8 mouse cellular contexts compared by ENCODE assay signal in genomic region chr2:26646643-26647293, GRCm38 (mm10). TPM values are rescaled to one million over a fixed set of nuclear protein-coding genes. Genes with fewer than 3 reads are reported as not detected.
A peak's percentile ranks its signal among the peaks of the same experiment; 100 is the strongest.
DNase-seq lines count a peak whose midpoint lies in the region; ATAC-seq and TF ChIP-seq lines count a peak whose summit lies in the region.

No protein-coding gene starts in this region.

- in situ Hi-C loops in CH12.LX (cut with MboI; ENCODE audit: low pct_ligation_motif_present, low pct_unique_long_range_greater_than_20kb, low sequenced_read_pairs) = no loop called here

- no peak for TF ChIP-seq EP300 in CH12.LX (IDR thresholded peaks at IDR 0.05; ENCODE audit: low read length)

- dilution Hi-C loops in CH12.LX (cut with MboI; ENCODE audit: extremely low pct_ligation_motif_present, extremely low pct_unique_long_range_greater_than_20kb, low sequenced_read_pairs) = no loop called here

- no peak for TF ChIP-seq POLR2A in CH12.LX (IDR thresholded peaks at IDR 0.05; ENCODE audit: low read depth, low read length)
- TF ChIP-seq POLR2A in testis, adult 2 months (IDR thresholded peaks at IDR 0.05; ENCODE audit: control insufficient read depth, low read depth, low read length) = no peak

- H3K9me3 ChIP-seq in CH12.LX (replicated peaks; ENCODE audit: low read length) = no peaks in the 10 kb centered on the region
- H3K9me3 ChIP-seq in heart, embryonic 14.5 days (ENCODE audit: control insufficient read depth, low read length) = no peaks in the 10 kb centered on the region
- H3K9me3 ChIP-seq in kidney, postnatal 0 days (replicated peaks; ENCODE audit: low read length) = no peaks in the 10 kb centered on the region
- H3K9me3 ChIP-seq in liver, embryonic 15.5 days (replicated peaks) = no peaks in the 10 kb centered on the region
- H3K9me3 ChIP-seq in neural tube, embryonic 12.5 days = no peaks in the 10 kb centered on the region

- H3K4me3 ChIP-seq in CH12.LX (replicated peaks in 1 of 3; ENCODE audit: low read depth in 2 of 3, low read length in 2 of 3, poor library complexity in 1 of 3) = no peak overlapping the region
- H3K4me3 ChIP-seq in heart, embryonic 14.5 days (ENCODE audit: control insufficient read depth in 1 of 2, insufficient read depth in 1 of 2, low read depth in 1 of 2, low read length in 2 of 2) = no peak overlapping the region
- no peak overlapping the region for H3K4me3 ChIP-seq in kidney, postnatal 0 days (replicated peaks; ENCODE audit: low read depth, low read length)
- H3K4me3 ChIP-seq in liver, embryonic 15.5 days (replicated peaks) = no peak overlapping the region
- H3K4me3 ChIP-seq in neural tube, embryonic 12.5 days = no peak overlapping the region
- no peak overlapping the region for H3K4me3 ChIP-seq in testis, adult 2 months (ENCODE audit: control insufficient read depth, low read depth, low read length)

- no peak overlapping the region for H3K27ac ChIP-seq in CH12.LX (ENCODE audit: insufficient read depth, low read depth)
- no peak overlapping the region for H3K27ac ChIP-seq in heart, embryonic 14.5 days (replicated peaks in 1 of 2; ENCODE audit: control insufficient read depth in 1 of 2, insufficient read depth in 1 of 2, low read depth in 2 of 2, low read length in 2 of 2)
- H3K27ac ChIP-seq in kidney, postnatal 0 days = no peak overlapping the region
- H3K27ac ChIP-seq in liver, embryonic 15.5 days (replicated peaks) = no peak overlapping the region
- no peak overlapping the region for H3K27ac ChIP-seq in neural tube, embryonic 12.5 days
- H3K27ac ChIP-seq in testis, adult 2 months (ENCODE audit: control insufficient read depth, insufficient read depth, low read depth, low read length) = no peak overlapping the region

- peaks cover 0 to 8% of the 10 kb centered on the region in 2 experiments; a peak in 1 of 4 replicates for H3K4me1 ChIP-seq in CH12.LX (ENCODE audit: control insufficient read depth in 1 of 2, insufficient read depth in 2 of 2)
- H3K4me1 ChIP-seq in heart, embryonic 14.5 days (ENCODE audit: control insufficient read depth in 2 of 2, insufficient read depth in 2 of 2, low read length in 2 of 2) = no peaks in the 10 kb centered on the region
- H3K4me1 ChIP-seq in kidney, postnatal 0 days (replicated peaks; ENCODE audit: insufficient read depth, low read length) = no peaks in the 10 kb centered on the region
- H3K4me1 ChIP-seq in liver, embryonic 15.5 days (replicated peaks) = 0 out of 2 replicates have a peak, but pooled peaks cover 3% of the 10 kb centered on the region
- H3K4me1 ChIP-seq in neural tube, embryonic 12.5 days = no peaks in the 10 kb centered on the region
- no peaks in the 10 kb centered on the region for H3K4me1 ChIP-seq in testis, adult 2 months (ENCODE audit: control insufficient read depth, insufficient read depth, low read length)

- ATAC-seq in erythroid progenitor cell, adult 5-6 weeks (replicated peaks; ENCODE audit: low FRiP score, poor library complexity, severe bottlenecking) = peak; percentile 65
- peak; percentile 91 for ATAC-seq in heart, embryonic 14.5 days (ENCODE audit: insufficient number of reproducible peaks, insufficient read depth, low FRiP score, low read depth)
- peak; percentile 95 for ATAC-seq in kidney, postnatal 0 days (replicated peaks; ENCODE audit: low FRiP score, low read depth)
- peak; percentile 80 for ATAC-seq in liver, embryonic 15.5 days (ENCODE audit: insufficient read depth)
- peak; percentile 96 for ATAC-seq in neural tube, embryonic 12.5 days (ENCODE audit: low FRiP score, low read depth)

- no peaks in the 10 kb centered on the region for H3K79me2 ChIP-seq in CH12.LX (replicated peaks; ENCODE audit: control insufficient read depth, extremely low read depth, insufficient read depth, poor library complexity, severe bottlenecking)

- no peak overlapping the region; the same call in 1 of the 2 replicates for H3K4me2 ChIP-seq in CH12.LX (ENCODE audit: insufficient read depth, low read depth, poor library complexity, severe bottlenecking)
- no peak overlapping the region for H3K4me2 ChIP-seq in heart, embryonic 14.5 days (ENCODE audit: low read length)
- no peak overlapping the region for H3K4me2 ChIP-seq in kidney, postnatal 0 days (ENCODE audit: low read length)
- H3K4me2 ChIP-seq in liver, embryonic 15.5 days = no peak overlapping the region
- no peak overlapping the region for H3K4me2 ChIP-seq in neural tube, embryonic 12.5 days (replicated peaks)

- WGBS in heart, embryonic 14.5 days = 15% methylated on average over 3 of the region's 3 CpGs
- 24% methylated on average over 3 of the region's 3 CpGs for WGBS in kidney, postnatal 0 days
- WGBS in liver, embryonic 15.5 days (ENCODE audit: insufficient replicate concordance) = 3% methylated on average over 3 of the region's 3 CpGs
- 36% methylated on average over 3 of the region's 3 CpGs for WGBS in neural tube, embryonic 12.5 days

- peak; percentile 96 for TF ChIP-seq RAD21 in CH12.LX (IDR thresholded peaks at IDR 0.05; ENCODE audit: low read depth, low read length)

- H3K27me3 ChIP-seq in CH12.LX (replicated peaks) = peaks cover 2% of the 10 kb centered on the region
- H3K27me3 ChIP-seq in heart, embryonic 14.5 days (ENCODE audit: control insufficient read depth, insufficient read depth, low read length) = no peaks in the 10 kb centered on the region
- no peaks in the 10 kb centered on the region for H3K27me3 ChIP-seq in kidney, postnatal 0 days (ENCODE audit: insufficient read depth, low read length)
- H3K27me3 ChIP-seq in liver, embryonic 15.5 days = no peaks in the 10 kb centered on the region
- H3K27me3 ChIP-seq in neural tube, embryonic 12.5 days (replicated peaks) = no peaks in the 10 kb centered on the region
- no peaks in the 10 kb centered on the region for H3K27me3 ChIP-seq in testis, adult 2 months (ENCODE audit: control insufficient read depth, insufficient read depth, low read length)

- peak; percentile 93 for DNase-seq in CH12.LX (ENCODE audit: extremely low read depth)
- DNase-seq in brain, adult 2 months (ENCODE audit: low read depth, low spot score) = peak; percentile 95
- peak; percentile 95 for DNase-seq in kidney, postnatal 0 days (ENCODE audit: low spot score)

- H3K9ac ChIP-seq in CH12.LX (ENCODE audit: insufficient read depth, low read depth) = no peak overlapping the region
- no peak overlapping the region for H3K9ac ChIP-seq in heart, embryonic 14.5 days (ENCODE audit: low read length)
- H3K9ac ChIP-seq in kidney, postnatal 0 days (ENCODE audit: low read depth, low read length) = no peak overlapping the region
- no peak overlapping the region for H3K9ac ChIP-seq in liver, embryonic 15.5 days
- no peak overlapping the region for H3K9ac ChIP-seq in neural tube, embryonic 12.5 days

- no peaks in the 10 kb centered on the region for H3K36me3 ChIP-seq in CH12.LX (replicated peaks in 1 of 2; ENCODE audit: control insufficient read depth in 1 of 2, insufficient read depth in 1 of 2, low read length in 1 of 2)
- no peaks in the 10 kb centered on the region for H3K36me3 ChIP-seq in heart, embryonic 14.5 days (ENCODE audit: control insufficient read depth, insufficient read depth, low read length)
- H3K36me3 ChIP-seq in kidney, postnatal 0 days (ENCODE audit: insufficient read depth, low read length) = no peaks in the 10 kb centered on the region
- H3K36me3 ChIP-seq in liver, embryonic 15.5 days (replicated peaks) = no peaks in the 10 kb centered on the region
- no peaks in the 10 kb centered on the region for H3K36me3 ChIP-seq in neural tube, embryonic 12.5 days
- no peaks in the 10 kb centered on the region for H3K36me3 ChIP-seq in testis, adult 2 months (ENCODE audit: control insufficient read depth, insufficient read depth, low read length)

- TF ChIP-seq CTCF in CH12.LX (conservative IDR thresholded peaks at IDR 0.05 in 1 of 2, IDR thresholded peaks at IDR 0.05 in 1 of 2; ENCODE audit: low read depth in 2 of 2, low read length in 2 of 2) = peak; percentile 98 to 99
- peak; percentile 100 for TF ChIP-seq CTCF in kidney, postnatal 0 days (IDR thresholded peaks at IDR 0.05; ENCODE audit: low read depth)
- peak; percentile 100 for TF ChIP-seq CTCF in testis, adult 2 months (IDR thresholded peaks at IDR 0.05; ENCODE audit: control insufficient read depth, insufficient read depth, insufficient replicate concordance, low read depth, low read length)

RNA-seq across cellular contexts. Expression of gene Fam69b, which starts 18.5 kb away (rescaled TPM):
- 0.88 and 1.2 TPM in 2 replicates for total RNA-seq in CH12.LX (2012; rRNA removed)
- total RNA-seq in CH12.LX (2014; rRNA removed) = 0.16 TPM in 1 of 2 replicates, not detected in the other
- polyA plus RNA-seq in CH12.LX (2012; ENCODE audit: insufficient read length, low read depth) = not detected in 2 replicates
- not detected in 2 replicates for total RNA-seq in erythroid progenitor cell, adult 5-6 weeks (2015; ENCODE audit: low replicate concordance)
- total RNA-seq in erythroid progenitor cell, adult 5-6 weeks (2017; ENCODE audit: low replicate concordance) = not detected in 2 replicates
- polyA plus RNA-seq in heart, embryonic 14.5 days (2014; fragmentation: Nextera tagmentation; extraction: Ambion mirVana) = 13.3 and 15.2 TPM in 2 replicates
- polyA plus RNA-seq in kidney, postnatal 0 days (2015; fragmentation: Nextera tagmentation; extraction: Ambion mirVana) = 27.3 and 29.5 TPM in 2 replicates
- polyA plus RNA-seq in liver, embryonic 15.5 days (2015; fragmentation: Nextera tagmentation; extraction: Ambion mirVana) = 1.2 and 1.7 TPM in 2 replicates
- polyA plus RNA-seq in neural tube, embryonic 12.5 days (2016; fragmentation: Nextera tagmentation; extraction: Ambion mirVana) = 66.1 and 76.2 TPM in 2 replicates
- polyA plus RNA-seq in testis, adult 2 months (2012; rRNA removed) = 10.3 and 12.0 TPM in 2 replicates

RNA-seq across cellular contexts. Expression of gene Lcn4, which starts 24.3 kb away (rescaled TPM):
- not detected in 2 replicates for total RNA-seq in CH12.LX (2012; rRNA removed)
- not detected in 2 replicates for total RNA-seq in CH12.LX (2014; rRNA removed)
- polyA plus RNA-seq in CH12.LX (2012; ENCODE audit: insufficient read length, low read depth) = not detected in 2 replicates
- total RNA-seq in erythroid progenitor cell, adult 5-6 weeks (2015; ENCODE audit: low replicate concordance) = not detected in 2 replicates
- total RNA-seq in erythroid progenitor cell, adult 5-6 weeks (2017; ENCODE audit: low replicate concordance) = not detected in 2 replicates
- not detected in 2 replicates for polyA plus RNA-seq in heart, embryonic 14.5 days (2014; fragmentation: Nextera tagmentation; extraction: Ambion mirVana)
- not detected in 2 replicates for polyA plus RNA-seq in kidney, postnatal 0 days (2015; fragmentation: Nextera tagmentation; extraction: Ambion mirVana)
- polyA plus RNA-seq in liver, embryonic 15.5 days (2015; fragmentation: Nextera tagmentation; extraction: Ambion mirVana) = not detected in 2 replicates
- polyA plus RNA-seq in neural tube, embryonic 12.5 days (2016; fragmentation: Nextera tagmentation; extraction: Ambion mirVana) = not detected in 2 replicates
- not detected in 2 replicates for polyA plus RNA-seq in testis, adult 2 months (2012; rRNA removed)

RNA-seq across cellular contexts. Expression of gene Agpat2, which starts 42.6 kb away (rescaled TPM):
- total RNA-seq in CH12.LX (2012; rRNA removed) = 11.1 and 14.2 TPM in 2 replicates
- total RNA-seq in CH12.LX (2014; rRNA removed) = 8.6 and 10.6 TPM in 2 replicates
- 9.5 TPM in 2 replicates for polyA plus RNA-seq in CH12.LX (2012; ENCODE audit: insufficient read length, low read depth)
- total RNA-seq in erythroid progenitor cell, adult 5-6 weeks (2015; ENCODE audit: low replicate concordance) = 12.2 and 12.6 TPM in 2 replicates
- total RNA-seq in erythroid progenitor cell, adult 5-6 weeks (2017; ENCODE audit: low replicate concordance) = 6.2 and 12.0 TPM in 2 replicates
- polyA plus RNA-seq in heart, embryonic 14.5 days (2014; fragmentation: Nextera tagmentation; extraction: Ambion mirVana) = 24.0 and 24.7 TPM in 2 replicates
- polyA plus RNA-seq in kidney, postnatal 0 days (2015; fragmentation: Nextera tagmentation; extraction: Ambion mirVana) = 53.8 and 57.1 TPM in 2 replicates
- polyA plus RNA-seq in liver, embryonic 15.5 days (2015; fragmentation: Nextera tagmentation; extraction: Ambion mirVana) = 55.6 and 63.7 TPM in 2 replicates
- polyA plus RNA-seq in neural tube, embryonic 12.5 days (2016; fragmentation: Nextera tagmentation; extraction: Ambion mirVana) = 7.1 TPM in 2 replicates
- 223 and 249 TPM in 2 replicates for polyA plus RNA-seq in testis, adult 2 months (2012; rRNA removed)
